Mouse (Mus musculus) brain, embryonic 14.5 days (tissue): ENCODE results near the gene Art4.

Experiments used
- CTCF ChIP-seq: fragments of 200-500 bp; IDR thresholded peaks from 2 replicates; pipeline ENCODE4 v1.5.1; 2012; ENCODE audit warnings: inconsistent platforms, mild to moderate bottlenecking, moderate library complexity, borderline replicate concordance; ENCODE audit not compliant: insufficient read depth, insufficient read length; ENCODE audit errors: extremely low read depth
- POLR2A ChIP-seq: fragments of 200-500 bp; IDR thresholded peaks from 2 replicates; pipeline ENCODE4 v1.6.1; 2012; ENCODE audit warnings: mild to moderate bottlenecking, inconsistent platforms, borderline replicate concordance; ENCODE audit not compliant: poor library complexity, insufficient read depth, insufficient read length, severe bottlenecking; ENCODE audit errors: extremely low read depth

DNA sequence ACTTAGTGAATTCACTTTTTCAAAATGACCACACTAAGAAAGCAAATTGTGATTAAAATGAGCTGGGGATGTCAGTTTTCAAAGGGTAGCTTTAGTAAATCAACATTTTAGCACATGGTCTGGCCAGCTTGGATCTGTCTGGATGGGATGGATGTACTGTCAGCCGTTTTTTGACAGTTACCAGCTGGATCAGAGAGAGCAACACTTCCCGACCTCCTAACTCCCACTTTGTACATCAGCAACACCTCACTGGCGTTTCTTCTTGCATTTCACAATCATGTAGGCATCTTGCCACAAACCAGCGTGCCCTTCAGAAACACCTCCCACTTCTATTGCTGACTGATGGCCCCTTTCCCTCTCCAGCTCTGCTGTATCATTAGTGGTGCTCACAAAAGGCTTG lies 40.7 kb upstream of the Art4 start:
- TF ChIP-seq CTCF (no peak), POLR2A (no peak)
